Mouse (Mus musculus): ENCODE measurements at regions not wholly inside any gene's neighbourhood (a gene's known extent, or its start where the extent isn't known, plus 50 kb on each side); places are given as distances from the start of the nearest gene placed in this dataset.

GRCm38 (mm10) chr3:38324663-38325062 lies 160.0 kb downstream of the Ankrd50 start:
- no peak for TF ChIP-seq CTCF (IDR thresholded peaks at IDR 0.05; ENCODE audit: low read depth)
- Histone ChIP-seq H3K9ac (ENCODE audit: low read depth, low read length) (no peak overlapping the region), H3K4me2 (replicated peaks; ENCODE audit: low read depth) (no peak overlapping the region), H3K9me3 (ENCODE audit: control insufficient read depth) (no peaks in the 10 kb centered on the region), H3K4me3 (ENCODE audit: low read depth, low read length) (no peak overlapping the region), H3K4me1 (replicated peaks; ENCODE audit: control insufficient read depth, insufficient read depth, low read length) (no peaks in the 10 kb centered on the region), H3K27ac (ENCODE audit: low read depth, low read length) (no peak overlapping the region), H3K27me3 (replicated peaks; ENCODE audit: control insufficient read depth, insufficient read depth, low read length) (no peaks in the 10 kb centered on the region), H3K36me3 (ENCODE audit: control insufficient read depth, insufficient read depth) (no peaks in the 10 kb centered on the region)
- 81% methylated on average over 2 of the region's 2 CpGs for WGBS
- no peak for ATAC-seq

- Histone ChIP-seq H3K27me3 (replicated peaks; ENCODE audit: control insufficient read depth, insufficient read depth, low read length) (no peaks in the 10 kb centered on the region), H3K27ac (ENCODE audit: low read depth, low read length) (no peak overlapping the region), H3K9me3 (ENCODE audit: control insufficient read depth) (no peaks in the 10 kb centered on the region), H3K4me1 (replicated peaks; ENCODE audit: control insufficient read depth, insufficient read depth, low read length) (no peaks in the 10 kb centered on the region), H3K36me3 (ENCODE audit: control insufficient read depth, insufficient read depth) (no peaks in the 10 kb centered on the region), H3K4me3 (ENCODE audit: low read depth, low read length) (no peak overlapping the region), H3K9ac (ENCODE audit: low read depth, low read length) (no peak overlapping the region), H3K4me2 (replicated peaks; ENCODE audit: low read depth) (no peak overlapping the region)
- no peak for ATAC-seq
- no peak for TF ChIP-seq CTCF (IDR thresholded peaks at IDR 0.05; ENCODE audit: low read depth)
- WGBS: 65% methylated on average over 8 of the region's 8 CpGs
These were observed 162.2 kb downstream of the Ankrd50 start for GRCm38 (mm10) chr3:38322426-38322825.

- Histone ChIP-seq H3K4me1 (replicated peaks; ENCODE audit: control insufficient read depth, insufficient read depth, low read length) (no peaks in the 10 kb centered on the region), H3K4me3 (ENCODE audit: low read depth, low read length) (no peak overlapping the region), H3K9me3 (ENCODE audit: control insufficient read depth) (no peaks in the 10 kb centered on the region), H3K9ac (ENCODE audit: low read depth, low read length) (no peak overlapping the region), H3K27ac (ENCODE audit: low read depth, low read length) (no peak overlapping the region), H3K4me2 (replicated peaks; ENCODE audit: low read depth) (no peak overlapping the region), H3K27me3 (replicated peaks; ENCODE audit: control insufficient read depth, insufficient read depth, low read length) (no peaks in the 10 kb centered on the region), H3K36me3 (ENCODE audit: control insufficient read depth, insufficient read depth) (no peaks in the 10 kb centered on the region)
- 80% methylated on average over 3 of the region's 3 CpGs for WGBS
- no peak for ATAC-seq
- TF ChIP-seq CTCF (IDR thresholded peaks at IDR 0.05; ENCODE audit: low read depth): no peak
These were observed 163.0 kb downstream of the Ankrd50 start for GRCm38 (mm10) chr3:38321620-38322019.

GRCm38 (mm10) chr3:38320998-38321397 lies 163.6 kb downstream of the Ankrd50 start:
- H3K4me2 ChIP-seq (replicated peaks; ENCODE audit: low read depth): no peak overlapping the region
- WGBS: 95% methylated on average over 6 of the region's 6 CpGs
- no peaks in the 10 kb centered on the region for H3K9me3 ChIP-seq (ENCODE audit: control insufficient read depth)
- no peak for ATAC-seq
- H3K36me3 ChIP-seq (ENCODE audit: control insufficient read depth, insufficient read depth): no peaks in the 10 kb centered on the region
- H3K4me3 ChIP-seq (ENCODE audit: low read depth, low read length): no peak overlapping the region
- no peaks in the 10 kb centered on the region for H3K27me3 ChIP-seq (replicated peaks; ENCODE audit: control insufficient read depth, insufficient read depth, low read length)
- TF ChIP-seq CTCF (IDR thresholded peaks at IDR 0.05; ENCODE audit: low read depth): no peak
- H3K9ac ChIP-seq (ENCODE audit: low read depth, low read length): no peak overlapping the region
- no peaks in the 10 kb centered on the region for H3K4me1 ChIP-seq (replicated peaks; ENCODE audit: control insufficient read depth, insufficient read depth, low read length)
- no peak overlapping the region for H3K27ac ChIP-seq (ENCODE audit: low read depth, low read length)

GRCm38 (mm10) chr3:38312834-38313233 lies 171.8 kb downstream of the Ankrd50 start:
- Histone ChIP-seq H3K4me1 (replicated peaks; ENCODE audit: control insufficient read depth, insufficient read depth, low read length) (no peaks in the 10 kb centered on the region), H3K4me3 (ENCODE audit: low read depth, low read length) (no peak overlapping the region), H3K4me2 (replicated peaks; ENCODE audit: low read depth) (no peak overlapping the region), H3K9ac (ENCODE audit: low read depth, low read length) (no peak overlapping the region), H3K27ac (ENCODE audit: low read depth, low read length) (no peak overlapping the region), H3K9me3 (ENCODE audit: control insufficient read depth) (no peaks in the 10 kb centered on the region), H3K36me3 (ENCODE audit: control insufficient read depth, insufficient read depth) (no peaks in the 10 kb centered on the region), H3K27me3 (replicated peaks; ENCODE audit: control insufficient read depth, insufficient read depth, low read length) (no peaks in the 10 kb centered on the region)
- no peak for ATAC-seq
- WGBS: 86% methylated on average over 6 of the region's 6 CpGs
- no peak for TF ChIP-seq CTCF (IDR thresholded peaks at IDR 0.05; ENCODE audit: low read depth)

GRCm38 (mm10) chr3:38312121-38312520 lies 172.5 kb downstream of the Ankrd50 start:
- ATAC-seq: no peak
- Histone ChIP-seq H3K9me3 (ENCODE audit: control insufficient read depth) (no peaks in the 10 kb centered on the region), H3K4me2 (replicated peaks; ENCODE audit: low read depth) (no peak overlapping the region), H3K27me3 (replicated peaks; ENCODE audit: control insufficient read depth, insufficient read depth, low read length) (no peaks in the 10 kb centered on the region), H3K4me1 (replicated peaks; ENCODE audit: control insufficient read depth, insufficient read depth, low read length) (no peaks in the 10 kb centered on the region), H3K9ac (ENCODE audit: low read depth, low read length) (no peak overlapping the region), H3K4me3 (ENCODE audit: low read depth, low read length) (no peak overlapping the region), H3K36me3 (ENCODE audit: control insufficient read depth, insufficient read depth) (no peaks in the 10 kb centered on the region), H3K27ac (ENCODE audit: low read depth, low read length) (no peak overlapping the region)
- 67% methylated on average over 3 of the region's 3 CpGs for WGBS
- no peak for TF ChIP-seq CTCF (IDR thresholded peaks at IDR 0.05; ENCODE audit: low read depth)
